Mouse (Mus musculus) heart, postnatal 36 days (tissue): Measurements from ENCODE around the gene Acbd7. TPM values are rescaled to one million over a fixed set of nuclear protein-coding genes. Genes with fewer than 3 reads are reported as not detected.

Experiments
- DNase-seq, 2 experiments: peaks; one replicate each; pipeline ENCODE4 v3.0.0; 2021 to 2022
- intact Hi-C: fragments of 180-260 bp; cut with DNase I; formaldehyde crosslinking; loops from one replicate; pipeline ENCODE4 v1.15.1; 2025
- total RNA-seq, 2 experiments: library from RNA; stranded (reverse); gene quantifications; 2 replicates each; pipeline ENCODE4 v1.2.3; 2021

Acbd7 gene
- total RNA-seq, 2 experiments from 2014 or later: 1.2 TPM; not detected in 1

GRCm38 (mm10) chr2:3361067-3361466, 25.1 kb downstream of the Acbd7 start:
- no peak for DNase-seq
- intact Hi-C loops: no loop called here

- intact Hi-C loops: no loop called here
- DNase-seq: no peak
Measured at GRCm38 (mm10) chr2:3365127-3365526, 29.2 kb downstream of the Acbd7 start.

- intact Hi-C loops: no loop called here
- DNase-seq: no peak
Measured at GRCm38 (mm10) chr2:3387105-3387860, 51.3 kb downstream of the Acbd7 start.

Other genes starting within 250 kb of the Acbd7 start
- gene Fam171a1, start 221.9 kb upstream of the Acbd7 start, total RNA-seq: 10 to 100 TPM; 15.4 to 17.9 TPM
- 10 to 100 TPM in 1 of 2 experiments, 1 to 10 TPM in 1; 9.1 to 10.7 TPM for gene Nmt2, start 52.0 kb upstream of the Acbd7 start, total RNA-seq
- 1 to 10 TPM; 3.7 to 7.4 TPM for gene Rpp38, start 3.5 kb upstream of the Acbd7 start, total RNA-seq
- gene Olah, start 61.0 kb downstream of the Acbd7 start, total RNA-seq: not detected
- gene Meig1, start 86.5 kb downstream of the Acbd7 start, total RNA-seq: 1 to 10 TPM; 2.4 to 2.7 TPM
- gene Dclre1c, start 88.0 kb downstream of the Acbd7 start, total RNA-seq: 1 to 10 TPM; 3.3 to 5.3 TPM
- under 1 TPM; 0.60 to 0.78 TPM for gene Suv39h2, start 138.9 kb downstream of the Acbd7 start, total RNA-seq
- 1 to 10 TPM in 1 of 2 experiments, under 1 TPM in 1; 0.87 to 1.3 TPM for gene Gm45902, start 176.6 kb downstream of the Acbd7 start, total RNA-seq
- 10 to 100 TPM; 22.9 to 24.8 TPM for gene Hspa14, start 176.6 kb downstream of the Acbd7 start, total RNA-seq
- gene Cdnf, start 176.9 kb downstream of the Acbd7 start, total RNA-seq: 10 to 100 TPM; 27.6 to 28.1 TPM
- gene Fam107b, start 234.3 kb downstream of the Acbd7 start, total RNA-seq: 1 to 10 TPM; 6.7 to 7.5 TPM